Mouse (Mus musculus) spleen, postnatal 10 days (tissue): ENCODE results near the gene Yipf1.
A peak's percentile ranks its signal among the peaks of the same experiment; 100 is the strongest.
"Not testable (repeated sequence)": the region's sequence is repeated elsewhere in the genome, so short reads cannot be mapped to it uniquely, and the experiment has no call there.

ENCODE experiments used
- DNase-seq, 2 experiments: peaks; one replicate each; pipeline ENCODE4 v3.0.0; 2021 to 2022; ENCODE audit warnings: low spot score in 2 of 2

Gene Yipf1

DNA sequence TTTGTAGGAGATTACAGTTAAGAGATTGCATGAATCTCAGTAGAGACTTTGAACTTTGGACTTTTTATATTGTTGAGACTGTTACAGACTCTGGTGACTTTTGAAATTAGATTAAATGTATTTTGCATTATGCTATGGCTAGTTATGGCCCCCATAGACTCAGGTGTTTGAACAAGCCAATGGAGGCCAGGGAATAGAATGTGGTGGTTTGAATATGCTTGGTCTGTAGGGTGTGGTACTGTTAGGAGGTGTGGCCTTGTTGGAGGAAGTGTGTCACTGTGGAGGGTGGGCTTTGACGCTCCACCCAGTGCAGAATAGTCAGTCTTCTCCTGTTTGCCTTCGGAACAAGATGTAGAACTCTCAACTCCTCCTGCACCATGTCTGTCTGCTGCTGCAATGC lies 8.9 kb downstream of the Yipf1 start:
- no peak for DNase-seq

DNA sequence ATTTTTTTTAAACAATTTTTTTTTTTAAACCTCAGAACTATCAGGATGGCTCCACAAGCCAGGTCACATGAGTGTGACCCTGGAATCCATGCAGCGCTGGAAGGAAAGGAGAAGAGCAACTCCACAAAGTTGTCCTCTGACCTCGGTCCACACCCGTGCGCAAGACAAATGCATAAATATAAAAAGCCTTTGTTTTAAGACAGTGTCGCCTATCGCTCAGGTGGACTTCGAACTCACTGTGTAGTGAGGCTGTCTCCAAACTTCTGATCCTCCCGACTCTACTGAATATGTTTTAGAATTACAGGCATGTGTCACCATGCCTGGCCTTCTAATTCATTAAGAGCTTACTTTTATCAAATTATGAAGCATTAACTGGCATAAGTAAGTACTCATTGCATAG lies 14.4 kb downstream of the Yipf1 start:
- no peak for DNase-seq

DNA sequence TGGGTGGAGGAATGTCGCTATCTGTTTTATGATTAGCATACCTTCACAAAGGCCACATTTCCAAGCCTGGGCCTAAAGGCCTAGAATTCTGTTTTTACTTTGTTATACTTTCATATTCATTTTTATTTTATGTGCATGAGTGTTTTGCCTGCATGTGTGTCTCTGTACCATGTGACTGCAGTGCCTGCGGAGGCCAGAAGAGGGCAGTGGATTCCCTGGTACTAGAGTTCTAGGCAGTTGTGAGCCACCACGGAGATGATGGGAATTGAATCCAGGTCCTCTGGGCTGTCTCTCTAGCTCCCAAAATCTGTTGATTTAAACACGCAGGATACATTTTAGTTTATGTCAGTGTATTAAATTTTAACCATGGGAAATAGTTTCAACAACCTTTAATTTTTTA lies 19.4 kb downstream of the Yipf1 start:
- DNase-seq = peak in 1 of 2 experiments; percentile 48

DNA sequence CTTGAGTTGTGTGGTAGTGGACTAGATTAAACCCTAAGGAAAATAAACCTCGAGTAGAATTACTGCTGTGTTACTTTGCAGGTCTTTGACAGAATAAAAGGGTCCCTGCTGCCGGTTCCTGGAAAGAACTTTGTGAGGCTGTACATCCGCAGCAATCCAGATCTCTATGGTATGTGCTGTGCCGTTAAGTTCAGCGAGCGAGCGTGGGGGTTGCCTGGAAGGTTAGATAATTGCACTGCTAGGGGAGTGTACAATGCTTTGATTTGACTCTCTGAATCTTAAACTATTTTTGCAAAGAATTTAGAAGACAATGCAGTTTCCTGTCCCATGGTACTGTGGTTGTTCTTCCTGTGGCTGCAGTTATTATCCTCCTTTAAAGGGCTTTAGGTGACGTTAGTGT lies 22.2 kb downstream of the Yipf1 start:
- DNase-seq = no peak

DNA sequence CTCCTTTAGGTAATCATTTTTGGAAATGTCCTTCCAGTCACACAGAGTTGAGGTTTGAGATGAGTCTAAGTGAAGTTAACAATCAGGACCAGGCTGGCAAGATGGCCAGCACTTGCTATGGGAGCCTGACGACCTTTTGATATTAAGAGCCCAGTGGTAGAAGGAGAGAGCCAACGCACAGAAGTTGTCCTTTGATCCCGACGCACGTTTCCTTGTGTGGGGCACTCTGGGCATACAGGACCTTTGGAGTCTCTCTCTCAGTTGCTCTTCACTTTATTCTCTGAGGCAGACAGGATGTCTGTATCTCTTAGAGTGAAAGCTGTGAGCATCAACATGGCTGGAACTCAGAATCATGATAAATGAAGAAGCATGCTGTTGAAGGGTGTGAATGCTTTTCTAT lies 23.3 kb downstream of the Yipf1 start:
- DNase-seq = no peak

GRCm38 (mm10) chr4:107341354-107341753 lies 27.2 kb downstream of the Yipf1 start:
- DNase-seq = no peak

DNA sequence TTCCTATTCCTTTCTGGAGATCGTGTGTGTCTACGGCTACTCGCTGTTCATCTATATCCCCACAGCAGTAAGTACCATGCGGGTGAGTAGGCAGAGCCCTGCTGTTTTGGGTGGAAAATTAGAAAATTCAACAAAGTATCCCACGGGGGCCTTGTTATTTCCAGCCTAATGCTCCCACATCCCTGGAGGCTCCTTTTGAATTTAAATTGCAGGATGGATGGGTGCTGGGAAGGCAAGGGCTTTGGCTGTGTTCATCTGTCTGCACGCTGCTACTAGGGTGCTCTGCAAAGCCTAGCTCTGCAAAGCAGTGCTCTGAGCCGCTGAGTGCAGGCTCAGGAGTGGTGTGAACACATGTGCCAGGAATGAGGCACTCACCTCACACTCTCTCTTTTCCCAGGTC lies 30.4 kb downstream of the Yipf1 start:
- DNase-seq = no peak

- no peak for DNase-seq
These were observed 33.1 kb downstream of the Yipf1 start for GRCm38 (mm10) chr4:107347221-107347620.

DNA sequence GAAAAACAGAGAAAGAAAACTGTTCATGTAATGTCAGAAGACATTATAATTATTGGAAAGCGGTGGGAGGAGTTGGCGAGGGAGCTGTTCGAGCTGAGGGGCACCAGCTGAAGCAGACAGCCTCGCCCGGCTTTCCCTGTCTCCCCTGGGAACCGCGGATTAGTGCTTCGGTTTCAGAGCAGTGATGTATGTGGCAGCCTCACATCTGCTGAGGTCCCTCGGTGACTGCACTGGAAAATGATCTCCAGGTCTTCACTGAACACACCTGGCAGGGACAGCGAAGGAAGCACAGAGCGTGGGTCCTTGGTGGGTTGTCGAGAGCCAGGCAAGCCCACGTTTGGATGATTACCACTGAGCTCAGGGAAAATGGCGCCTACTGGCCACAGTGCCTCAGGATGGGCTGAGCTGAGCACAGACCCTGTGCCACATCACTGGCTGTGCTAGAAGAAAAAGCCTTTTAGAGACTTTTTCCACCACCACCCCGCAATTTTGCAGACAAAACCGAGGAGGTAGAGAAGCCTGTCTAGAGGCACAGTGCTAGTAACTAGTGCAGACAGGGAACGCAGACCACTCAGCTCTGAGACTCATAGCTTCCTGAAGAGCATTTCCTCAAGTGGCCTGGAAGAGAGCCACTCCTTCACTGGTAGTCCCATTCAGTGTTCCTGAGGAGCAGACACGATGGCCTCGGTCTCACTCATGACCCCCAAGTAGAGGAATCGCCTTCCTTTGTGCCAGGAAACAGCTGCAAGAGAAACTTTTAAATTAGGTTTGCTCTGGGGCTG lies 34.6 kb downstream of the Yipf1 start:
- peak in 1 of 2 experiments; percentile 22 for DNase-seq

GRCm38 (mm10) chr4:107349311-107350008 lies 35.3 kb downstream of the Yipf1 start:
- peak in 1 of 2 experiments; percentile 47 for DNase-seq

DNA sequence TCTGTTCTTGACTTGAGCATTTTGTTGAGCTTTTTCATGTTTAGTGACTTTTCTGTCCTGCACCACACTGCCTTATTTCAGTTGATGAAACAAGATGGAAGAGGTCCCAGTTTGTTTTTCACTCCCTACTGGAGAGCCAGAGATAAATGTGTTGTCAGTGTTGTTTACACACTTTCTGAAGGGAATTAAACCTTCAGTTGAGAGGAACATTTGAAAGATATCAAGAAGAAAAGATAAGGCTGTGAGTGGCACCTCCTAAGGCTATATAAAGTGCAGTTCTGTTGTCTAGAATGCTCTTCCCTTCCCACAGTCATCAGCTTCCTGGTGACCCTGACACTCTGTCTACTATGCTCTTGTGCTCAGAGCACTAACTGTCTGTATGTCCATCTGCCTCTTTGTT lies 37.2 kb downstream of the Yipf1 start:
- no peak for DNase-seq

- no peak for DNase-seq
These were observed 39.4 kb downstream of the Yipf1 start for GRCm38 (mm10) chr4:107353612-107354011.

DNA sequence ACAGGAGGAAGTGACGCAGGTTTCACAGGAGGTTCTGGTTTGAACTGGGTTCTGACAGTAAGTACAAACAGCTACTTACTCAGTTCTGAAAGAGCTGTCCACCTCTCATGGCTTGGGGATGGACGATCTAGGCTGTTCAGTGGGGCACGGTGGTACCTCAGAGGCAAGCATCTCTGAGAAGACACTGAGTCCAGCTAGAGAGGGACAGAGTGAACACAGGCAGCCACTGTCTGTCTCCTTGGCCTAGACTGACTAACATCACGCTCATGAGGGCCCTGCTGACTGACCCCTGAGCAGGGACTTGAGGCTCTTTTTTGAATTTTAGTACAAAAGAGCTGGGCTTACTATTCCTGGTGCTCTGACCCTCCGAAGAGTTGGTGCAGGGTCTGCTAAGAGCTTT lies 40.0 kb downstream of the Yipf1 start:
- DNase-seq = no peak

DNA sequence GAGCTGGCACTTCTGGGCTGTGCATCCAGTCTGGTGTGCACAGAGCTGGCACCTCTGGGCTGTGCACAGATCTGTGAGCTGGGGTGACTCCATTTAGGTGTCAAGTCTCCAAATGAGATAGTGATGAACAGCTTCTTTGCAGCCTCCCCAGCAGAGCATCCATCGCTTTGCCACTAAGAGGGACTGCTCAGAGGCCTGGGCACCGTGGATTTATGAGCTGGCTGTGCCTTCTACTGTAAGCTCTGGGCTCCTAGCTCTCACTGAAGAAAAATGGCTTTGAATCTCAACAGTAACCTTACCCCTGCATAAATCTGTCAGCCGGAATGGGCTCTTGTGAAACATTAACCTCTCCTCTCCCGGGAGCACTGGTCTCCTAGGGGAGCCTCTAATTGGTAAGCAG lies 40.4 kb downstream of the Yipf1 start:
- no peak for DNase-seq

- DNase-seq = not testable (repeated sequence)
These were observed 43.0 kb downstream of the Yipf1 start for GRCm38 (mm10) chr4:107357172-107357571.

DNA sequence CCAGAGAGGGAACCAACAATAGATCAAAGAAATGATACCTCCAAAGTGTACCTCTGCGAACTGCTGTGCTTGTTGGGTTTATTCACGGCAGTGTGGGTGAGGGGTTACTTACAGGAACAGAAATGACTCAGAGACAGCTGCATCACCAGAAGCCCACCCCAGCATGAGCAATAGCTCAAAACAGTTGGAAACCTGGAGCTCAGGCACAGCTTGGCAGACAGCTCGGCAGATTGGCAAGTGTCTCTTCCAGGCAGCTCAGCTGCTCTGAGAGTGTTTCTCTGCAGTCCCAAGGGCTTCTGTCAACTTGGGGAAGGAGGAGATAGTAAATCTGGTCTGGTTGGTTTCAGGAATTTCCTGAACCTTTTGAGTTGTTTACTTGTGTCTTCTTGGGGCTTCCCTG lies 44.3 kb downstream of the Yipf1 start:
- no peak for DNase-seq

DNA sequence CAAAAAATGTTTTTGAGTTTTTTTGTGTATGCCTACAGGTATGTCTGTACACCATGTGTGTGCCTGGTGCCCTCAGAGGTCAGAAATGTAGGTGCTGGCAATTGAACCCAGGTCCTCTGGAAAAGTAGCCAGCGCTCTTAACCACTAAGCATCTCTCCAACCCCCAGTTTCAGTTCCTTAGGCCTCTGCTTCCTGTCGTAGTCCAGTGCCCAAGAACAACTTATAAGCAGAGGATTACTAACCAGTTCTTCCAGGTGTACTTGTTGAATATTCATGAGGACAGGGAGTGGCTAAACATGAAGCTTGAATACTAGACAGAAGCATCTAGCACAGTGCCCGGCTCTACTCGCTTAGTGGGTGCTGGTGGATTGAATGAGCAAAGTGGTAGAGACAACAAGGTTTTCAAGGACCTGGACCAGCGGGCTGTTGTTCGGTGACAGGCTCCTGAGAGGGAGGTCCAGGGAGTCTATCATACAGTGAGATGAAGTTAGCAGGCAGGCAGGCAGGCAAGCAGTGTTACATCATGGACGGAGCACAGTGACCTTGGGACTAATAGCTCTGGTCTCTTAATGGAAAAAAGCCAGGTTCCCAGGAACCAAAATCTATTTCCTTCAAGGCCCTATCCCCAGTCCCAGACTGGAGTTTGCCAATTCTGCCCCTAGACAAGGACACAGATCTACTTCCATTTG lies 46.4 kb downstream of the Yipf1 start:
- no peak for DNase-seq

DNA sequence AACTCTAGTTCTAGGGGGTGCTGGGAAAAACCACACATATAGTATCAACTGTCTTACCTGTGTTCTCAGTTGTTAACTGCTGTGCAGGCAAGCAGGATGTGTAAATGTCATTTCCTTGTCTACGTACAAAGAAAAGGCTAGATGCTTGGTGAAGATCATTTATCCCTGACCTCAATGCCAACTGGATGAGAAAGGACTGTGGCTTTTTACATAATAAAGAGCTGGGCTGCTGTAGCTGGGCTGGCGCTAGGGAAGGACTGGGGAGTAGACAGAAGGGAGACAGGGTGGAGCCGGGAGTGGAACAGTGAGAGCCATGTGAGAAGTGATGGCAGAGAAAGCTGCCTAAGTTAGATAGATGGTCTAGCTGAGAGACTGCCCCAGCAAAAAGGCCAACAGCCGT lies 48.6 kb downstream of the Yipf1 start:
- no peak for DNase-seq

- DNase-seq = no peak
These were observed 49.4 kb downstream of the Yipf1 start for GRCm38 (mm10) chr4:107363573-107363972.

GRCm38 (mm10) chr4:107364190-107364639 lies 50.1 kb downstream of the Yipf1 start:
- DNase-seq = no peak

GRCm38 (mm10) chr4:107366408-107366807 lies 52.2 kb downstream of the Yipf1 start:
- DNase-seq = not testable (repeated sequence)

GRCm38 (mm10) chr4:107367567-107368314 lies 53.6 kb downstream of the Yipf1 start, which contains the start of gene Ndc1:
Gene Ndc1 (plus strand): TSS chr4:107367784.
- DNase-seq = peak; percentile 88 to 91
